Mouse (Mus musculus) ES-Bruce4 (cell line): ENCODE measurements around the gene Synj1. TPM values are rescaled to one million over a fixed set of nuclear protein-coding genes. Genes with fewer than 3 reads are reported as not detected.

Experiments
- H3K27ac ChIP-seq: 2 replicates; pipeline ENCODE4 v1.5.1; 2012; ENCODE audit warnings: low read length, inconsistent platforms; ENCODE audit not compliant: insufficient read depth
- H3K27me3 ChIP-seq: 2 replicates; pipeline ENCODE4 v1.6.1; 2012; ENCODE audit warnings: mild to moderate bottlenecking, low read length, inconsistent platforms; ENCODE audit not compliant: control insufficient read depth, poor library complexity, insufficient read depth, severe bottlenecking
- H3K36me3 ChIP-seq: 2 replicates; pipeline ENCODE4 v1.6.1; 2012; ENCODE audit warnings: inconsistent platforms, mild to moderate bottlenecking, low read length, moderate library complexity; ENCODE audit not compliant: control insufficient read depth, poor library complexity, insufficient read depth, severe bottlenecking
- H3K4me1 ChIP-seq: one replicate; pipeline ENCODE4 v1.8.1; 2011; ENCODE audit warnings: low read length; ENCODE audit not compliant: control insufficient read depth, insufficient read depth
- H3K4me3 ChIP-seq: 2 replicates; pipeline ENCODE4 v1.5.1; 2011; ENCODE audit warnings: low read depth, mild to moderate bottlenecking, low read length
- H3K9ac ChIP-seq: 2 replicates; pipeline ENCODE4 v1.6.1; 2012; ENCODE audit warnings: low read depth, mild to moderate bottlenecking, inconsistent platforms; ENCODE audit not compliant: poor library complexity, severe bottlenecking
- H3K9me3 ChIP-seq: replicated peaks from 2 replicates; pipeline ENCODE4 v1.6.1; 2012; ENCODE audit warnings: mild to moderate bottlenecking, low read length, inconsistent platforms; ENCODE audit not compliant: control insufficient read depth, poor library complexity, insufficient read depth, severe bottlenecking
- CTCF ChIP-seq: IDR thresholded peaks from one replicate; pipeline ENCODE4 v1.8.1; 2011; ENCODE audit warnings: low read depth, low read length
- EP300 ChIP-seq: IDR thresholded peaks from 2 replicates; pipeline ENCODE4 v1.6.1; 2011; ENCODE audit warnings: low read depth, low read length; ENCODE audit not compliant: insufficient read depth
- POLR2A ChIP-seq: IDR thresholded peaks from one replicate; pipeline ENCODE4 v1.8.1; 2011; ENCODE audit warnings: low read length; ENCODE audit not compliant: insufficient read depth
- polyA plus RNA-seq: library from polyadenylated mRNA; stranded (reverse); fragments of >200 nt; gene quantifications from 2 replicates; pipeline ENCODE4 v1.2.4, GENCODE M21; 2011; ENCODE audit warnings: low read depth; ENCODE audit not compliant: missing spikeins, insufficient read depth, insufficient read length

Synj1 gene
- polyA plus RNA-seq, 1 experiment: 27.5 TPM

GRCm38 (mm10) chr16:91001098-91001497 lies 10.0 kb downstream of the Synj1 start:
- Histone ChIP-seq H3K27ac (no peak overlapping the region), H3K36me3 (no peaks in the 10 kb centered on the region), H3K9ac (no peak overlapping the region), H3K4me1 (no peaks in the 10 kb centered on the region), H3K4me3 (no peak overlapping the region), H3K27me3 (no peaks in the 10 kb centered on the region), H3K9me3 (no peaks in the 10 kb centered on the region)
- TF ChIP-seq POLR2A: no peak
- TF ChIP-seq EP300: no peak
- TF ChIP-seq CTCF: no peak

- H3K9me3 ChIP-seq: no peaks in the 10 kb centered on the region
- H3K4me1 ChIP-seq: no peaks in the 10 kb centered on the region
- H3K9ac ChIP-seq: no peak overlapping the region
- H3K27ac ChIP-seq: no peak overlapping the region
- TF ChIP-seq EP300 (no peak), POLR2A (no peak), CTCF (no peak)
- no peaks in the 10 kb centered on the region for H3K36me3 ChIP-seq
- H3K27me3 ChIP-seq: no peaks in the 10 kb centered on the region
- no peak overlapping the region for H3K4me3 ChIP-seq
Measured at GRCm38 (mm10) chr16:90999827-91000226, 11.3 kb downstream of the Synj1 start.

- TF ChIP-seq POLR2A: no peak
- TF ChIP-seq CTCF: no peak
- no peak for TF ChIP-seq EP300
- no peak overlapping the region for H3K4me3 ChIP-seq
- H3K36me3 ChIP-seq: no peaks in the 10 kb centered on the region
- H3K9ac ChIP-seq: no peak overlapping the region
- H3K27me3 ChIP-seq: no peaks in the 10 kb centered on the region
- no peaks in the 10 kb centered on the region for H3K4me1 ChIP-seq
- no peaks in the 10 kb centered on the region for H3K9me3 ChIP-seq
- no peak overlapping the region for H3K27ac ChIP-seq
Measured at GRCm38 (mm10) chr16:90997822-90998221, 13.3 kb downstream of the Synj1 start.

- no peaks in the 10 kb centered on the region for H3K36me3 ChIP-seq
- H3K27me3 ChIP-seq: no peaks in the 10 kb centered on the region
- H3K4me1 ChIP-seq: no peaks in the 10 kb centered on the region
- no peak overlapping the region for H3K4me3 ChIP-seq
- no peak overlapping the region for H3K9ac ChIP-seq
- TF ChIP-seq CTCF (no peak), EP300 (no peak)
- no peaks in the 10 kb centered on the region for H3K9me3 ChIP-seq
- no peak overlapping the region for H3K27ac ChIP-seq
Measured at GRCm38 (mm10) chr16:90996327-90997243, 14.5 kb downstream of the Synj1 start.

GRCm38 (mm10) chr16:90995498-90995897 lies 15.6 kb downstream of the Synj1 start:
- TF ChIP-seq EP300 (no peak), POLR2A (no peak), CTCF (no peak)
- no peaks in the 10 kb centered on the region for H3K9me3 ChIP-seq
- no peak overlapping the region for H3K27ac ChIP-seq
- no peaks in the 10 kb centered on the region for H3K27me3 ChIP-seq
- H3K4me1 ChIP-seq: no peaks in the 10 kb centered on the region
- no peak overlapping the region for H3K4me3 ChIP-seq
- H3K9ac ChIP-seq: no peak overlapping the region
- peaks cover 2% of the 10 kb centered on the region; the same call in 1 of the 2 replicates for H3K36me3 ChIP-seq

- TF ChIP-seq CTCF: no peak
- no peaks in the 10 kb centered on the region for H3K4me1 ChIP-seq
- H3K27ac ChIP-seq: no peak overlapping the region
- no peak overlapping the region for H3K4me3 ChIP-seq
- H3K36me3 ChIP-seq: peaks cover 2% of the 10 kb centered on the region; the same call in 1 of the 2 replicates
- H3K27me3 ChIP-seq: no peaks in the 10 kb centered on the region
- H3K9me3 ChIP-seq: no peaks in the 10 kb centered on the region
- H3K9ac ChIP-seq: no peak overlapping the region
Measured at GRCm38 (mm10) chr16:90995023-90995422, 16.1 kb downstream of the Synj1 start.
